Mouse (Mus musculus): ENCODE measurements around the gene Cd248. TPM values are rescaled to one million over a fixed set of nuclear protein-coding genes. Genes with fewer than 3 reads are reported as not detected.

The Cd248 gene
- polyA plus RNA-seq, 1 experiment: 1.9 TPM

DNA sequence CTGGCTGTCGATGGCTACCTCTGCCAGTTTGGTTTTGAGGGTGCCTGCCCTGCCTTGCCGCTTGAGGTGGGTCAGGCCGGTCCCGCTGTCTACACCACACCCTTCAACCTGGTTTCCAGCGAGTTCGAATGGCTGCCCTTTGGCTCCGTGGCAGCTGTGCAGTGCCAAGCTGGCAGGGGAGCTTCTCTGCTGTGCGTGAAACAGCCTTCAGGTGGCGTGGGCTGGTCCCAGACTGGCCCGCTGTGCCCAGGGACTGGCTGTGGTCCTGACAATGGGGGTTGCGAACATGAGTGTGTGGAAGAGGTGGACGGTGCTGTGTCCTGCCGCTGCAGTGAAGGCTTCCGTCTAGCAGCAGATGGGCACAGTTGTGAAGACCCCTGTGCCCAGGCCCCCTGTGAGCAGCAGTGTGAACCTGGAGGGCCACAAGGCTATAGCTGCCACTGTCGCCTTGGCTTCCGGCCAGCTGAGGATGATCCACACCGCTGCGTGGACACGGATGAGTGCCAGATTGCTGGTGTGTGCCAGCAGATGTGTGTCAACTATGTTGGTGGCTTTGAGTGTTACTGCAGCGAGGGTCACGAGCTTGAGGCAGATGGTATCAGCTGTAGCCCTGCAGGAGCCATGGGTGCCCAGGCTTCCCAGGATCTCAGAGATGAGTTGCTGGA is 824 bp downstream of the Cd248 start:
- H3K4me1 ChIP-seq (ENCODE audit: control insufficient read depth, insufficient read depth, low read length): peaks cover 3% of the 10 kb centered on the region
- no peak overlapping the region for H3K4me3 ChIP-seq (replicated peaks; ENCODE audit: control insufficient read depth, low read depth, low read length)
- no peak for TF ChIP-seq POLR2A (IDR thresholded peaks at IDR 0.05; ENCODE audit: borderline replicate concordance, control insufficient read depth, low read depth, low read length)
- TF ChIP-seq CTCF (IDR thresholded peaks at IDR 0.05; ENCODE audit: control insufficient read depth, insufficient read depth, low read length): no peak
- 58% methylated on average over 21 of the region's 21 CpGs for WGBS
- H3K27ac ChIP-seq (ENCODE audit: control insufficient read depth, insufficient read depth, low read depth, low read length, poor library complexity): no peak overlapping the region

- H3K4me3 ChIP-seq (replicated peaks; ENCODE audit: control insufficient read depth, low read depth, low read length): no peak overlapping the region
- peaks cover 3% of the 10 kb centered on the region for H3K4me1 ChIP-seq (ENCODE audit: control insufficient read depth, insufficient read depth, low read length)
- H3K27ac ChIP-seq (ENCODE audit: control insufficient read depth, insufficient read depth, low read depth, low read length, poor library complexity): no peak overlapping the region
- 83% methylated on average over 5 of the region's 5 CpGs for WGBS
- TF ChIP-seq POLR2A (IDR thresholded peaks at IDR 0.05; ENCODE audit: borderline replicate concordance, control insufficient read depth, low read depth, low read length) (no peak), CTCF (IDR thresholded peaks at IDR 0.05; ENCODE audit: control insufficient read depth, insufficient read depth, low read length) (no peak)
Observed at GRCm38 (mm10) chr19:5069486-5069885, 1.6 kb downstream of the Cd248 start.

DNA sequence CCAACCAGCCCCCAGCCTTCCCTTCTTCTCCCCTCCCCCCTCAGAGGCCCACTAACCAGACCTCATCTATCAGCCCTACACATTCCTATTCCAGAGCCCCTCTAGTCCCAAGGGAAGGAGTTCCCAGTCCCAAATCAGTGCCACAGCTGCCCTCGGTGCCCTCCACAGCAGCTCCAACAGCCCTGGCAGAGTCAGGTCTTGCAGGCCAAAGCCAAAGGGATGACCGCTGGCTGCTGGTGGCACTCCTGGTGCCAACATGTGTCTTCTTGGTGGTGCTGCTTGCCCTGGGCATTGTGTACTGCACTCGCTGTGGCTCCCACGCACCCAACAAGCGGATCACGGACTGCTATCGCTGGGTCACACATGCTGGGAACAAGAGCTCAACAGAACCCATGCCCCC is 2.1 kb downstream of the Cd248 start:
- Histone ChIP-seq H3K4me3 (replicated peaks; ENCODE audit: control insufficient read depth, low read depth, low read length) (no peak overlapping the region), H3K4me1 (ENCODE audit: control insufficient read depth, insufficient read depth, low read length) (peaks cover 3% of the 10 kb centered on the region), H3K27ac (ENCODE audit: control insufficient read depth, insufficient read depth, low read depth, low read length, poor library complexity) (no peak overlapping the region)
- no peak for TF ChIP-seq CTCF (IDR thresholded peaks at IDR 0.05; ENCODE audit: control insufficient read depth, insufficient read depth, low read length)
- WGBS: 94% methylated on average over 7 of the region's 7 CpGs

GRCm38 (mm10) chr19:5071077-5071476 is 3.2 kb downstream of the Cd248 start:
- Histone ChIP-seq H3K4me1 (ENCODE audit: control insufficient read depth, insufficient read depth, low read length) (peaks cover 3% of the 10 kb centered on the region), H3K27ac (ENCODE audit: control insufficient read depth, insufficient read depth, low read depth, low read length, poor library complexity) (no peak overlapping the region), H3K4me3 (replicated peaks; ENCODE audit: control insufficient read depth, low read depth, low read length) (no peak overlapping the region)
- 56% methylated on average over 11 of the region's 11 CpGs for WGBS
- TF ChIP-seq CTCF (IDR thresholded peaks at IDR 0.05; ENCODE audit: control insufficient read depth, insufficient read depth, low read length) (no peak), POLR2A (IDR thresholded peaks at IDR 0.05; ENCODE audit: borderline replicate concordance, control insufficient read depth, low read depth, low read length) (no peak)

DNA sequence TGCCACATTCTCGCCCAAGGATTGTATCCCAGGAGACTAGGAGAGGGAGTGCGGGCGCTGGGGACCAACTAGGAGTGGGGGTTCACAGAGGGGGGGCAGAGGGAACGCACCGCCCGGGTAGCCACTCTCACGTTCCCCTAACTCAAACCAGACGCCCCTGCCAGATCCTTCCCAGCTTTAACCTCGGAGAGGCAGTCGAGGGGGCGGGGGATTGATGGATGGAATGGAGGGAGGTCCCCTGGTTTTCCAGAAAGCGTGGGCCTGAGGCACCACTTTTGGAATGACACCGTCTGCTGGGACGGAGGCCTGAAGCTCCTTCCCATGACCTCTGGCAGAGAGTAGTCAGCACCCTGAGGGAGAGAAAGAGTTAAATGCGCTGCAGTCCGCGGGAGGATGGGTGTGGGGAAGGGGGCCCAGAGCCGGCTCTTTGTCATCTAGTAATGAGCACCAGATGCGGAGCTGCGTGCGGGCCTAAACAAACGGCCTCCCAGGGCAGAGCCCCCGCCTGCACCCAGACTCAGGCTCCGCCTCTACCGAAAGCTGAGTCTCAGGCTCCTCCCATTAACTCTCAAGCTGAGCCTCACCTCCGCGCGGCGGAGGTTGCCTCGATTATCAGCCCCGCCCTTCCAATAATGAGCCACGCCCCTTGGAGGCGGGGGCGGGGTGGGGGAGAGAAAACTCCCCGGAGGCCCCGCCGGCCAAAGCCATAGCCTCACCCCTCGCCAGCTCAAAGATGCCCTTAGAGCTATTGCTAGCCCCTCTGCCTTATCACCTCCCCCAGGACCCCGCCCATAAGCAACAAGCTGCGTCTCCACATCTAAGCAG is 3.9 kb downstream of the Cd248 start:
- Histone ChIP-seq H3K4me3 (replicated peaks; ENCODE audit: control insufficient read depth, low read depth, low read length) (peak overlapping the region; percentile 45), H3K27ac (ENCODE audit: control insufficient read depth, insufficient read depth, low read depth, low read length, poor library complexity) (no peak overlapping the region), H3K4me1 (ENCODE audit: control insufficient read depth, insufficient read depth, low read length) (peaks cover 3% of the 10 kb centered on the region)
- 8% methylated on average over 40 of the region's 40 CpGs for WGBS
- no peak for TF ChIP-seq POLR2A (IDR thresholded peaks at IDR 0.05; ENCODE audit: borderline replicate concordance, control insufficient read depth, low read depth, low read length)

GRCm38 (mm10) chr19:5072389-5073019 is 4.6 kb downstream of the Cd248 start:
- Histone ChIP-seq H3K27ac (ENCODE audit: control insufficient read depth, insufficient read depth, low read depth, low read length, poor library complexity) (no peak overlapping the region), H3K4me1 (ENCODE audit: control insufficient read depth, insufficient read depth, low read length) (peaks cover 3% of the 10 kb centered on the region), H3K4me3 (replicated peaks; ENCODE audit: control insufficient read depth, low read depth, low read length) (peak overlapping the region; percentile 45)
- TF ChIP-seq CTCF (IDR thresholded peaks at IDR 0.05; ENCODE audit: control insufficient read depth, insufficient read depth, low read length) (no peak), POLR2A (IDR thresholded peaks at IDR 0.05; ENCODE audit: borderline replicate concordance, control insufficient read depth, low read depth, low read length) (no peak)
- 6% methylated on average over 20 of the region's 20 CpGs for WGBS

DNA sequence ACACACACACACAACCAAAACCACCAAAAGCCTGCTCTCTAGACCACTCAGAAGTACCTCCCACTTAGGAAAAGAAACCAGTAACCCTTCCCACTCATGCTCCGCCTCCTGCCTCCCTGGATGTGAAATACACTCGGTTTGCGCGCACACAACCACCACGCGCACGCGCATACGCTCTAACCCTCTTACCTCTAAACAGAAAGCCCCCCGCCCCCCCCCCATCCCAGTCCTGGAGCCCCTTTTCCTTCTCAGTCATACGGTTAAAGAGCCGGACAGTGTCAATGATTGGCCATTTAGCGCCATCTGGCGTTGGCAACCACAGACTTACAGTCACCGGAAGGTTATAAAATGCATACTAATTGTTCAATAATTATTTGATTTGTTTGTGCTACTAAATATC is 5.2 kb downstream of the Cd248 start:
- WGBS: 2% methylated on average over 15 of the region's 15 CpGs
- Histone ChIP-seq H3K27ac (ENCODE audit: control insufficient read depth, insufficient read depth, low read depth, low read length, poor library complexity) (no peak overlapping the region), H3K4me1 (ENCODE audit: control insufficient read depth, insufficient read depth, low read length) (peaks cover 3% of the 10 kb centered on the region), H3K4me3 (replicated peaks; ENCODE audit: control insufficient read depth, low read depth, low read length) (peak overlapping the region; percentile 64)
- TF ChIP-seq CTCF (IDR thresholded peaks at IDR 0.05; ENCODE audit: control insufficient read depth, insufficient read depth, low read length) (peak; percentile 47), POLR2A (IDR thresholded peaks at IDR 0.05; ENCODE audit: borderline replicate concordance, control insufficient read depth, low read depth, low read length) (no peak)

DNA sequence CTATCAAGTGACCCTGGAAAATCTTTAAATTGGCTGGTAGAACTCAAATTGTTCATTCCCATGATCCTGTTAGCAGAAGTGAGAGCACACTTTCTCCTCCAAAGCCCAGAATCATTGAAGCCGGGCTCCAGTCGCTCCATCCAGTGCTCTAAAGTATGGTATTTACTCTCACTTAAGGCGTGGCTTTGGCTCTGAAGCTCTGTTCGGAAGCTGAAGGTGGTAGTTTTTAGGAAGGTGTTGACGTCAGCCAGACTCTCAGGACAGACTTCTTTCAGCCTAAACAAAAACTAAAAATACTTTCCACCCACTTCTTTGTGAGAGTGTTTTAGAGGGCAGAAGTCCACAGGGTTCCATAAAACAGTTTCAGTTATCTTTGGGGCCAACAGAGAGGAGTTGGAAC is 5.6 kb downstream of the Cd248 start:
- H3K4me3 ChIP-seq (replicated peaks; ENCODE audit: control insufficient read depth, low read depth, low read length): no peak overlapping the region
- TF ChIP-seq POLR2A (IDR thresholded peaks at IDR 0.05; ENCODE audit: borderline replicate concordance, control insufficient read depth, low read depth, low read length) (no peak), CTCF (IDR thresholded peaks at IDR 0.05; ENCODE audit: control insufficient read depth, insufficient read depth, low read length) (no peak)
- H3K27ac ChIP-seq (ENCODE audit: control insufficient read depth, insufficient read depth, low read depth, low read length, poor library complexity): no peak overlapping the region
- H3K4me1 ChIP-seq (ENCODE audit: control insufficient read depth, insufficient read depth, low read length): peaks cover 3% of the 10 kb centered on the region
- WGBS: 35% methylated on average over 5 of the region's 5 CpGs
